Mouse (Mus musculus): ENCODE results near the gene 4932438H23Rik. TPM values are rescaled to one million over a fixed set of nuclear protein-coding genes. Genes with fewer than 3 reads are reported as not detected.

4932438H23Rik gene
- total and polyA plus RNA-seq, 3 experiments, result not detected

GRCm38 (mm10) chr16:91072256-91072655 lies 22.7 kb downstream of the 4932438H23Rik start:
- Histone ChIP-seq H3K4me1 (ENCODE audit: control insufficient read depth in 1 of 2, insufficient read depth in 2 of 2, low read length in 2 of 2) (no peaks in the 10 kb centered on the region), H3K27ac (ENCODE audit: control insufficient read depth, low read depth, low read length) (no peak overlapping the region)
- DNase-seq (ENCODE audit: low read depth, low spot score), result no peak

DNA sequence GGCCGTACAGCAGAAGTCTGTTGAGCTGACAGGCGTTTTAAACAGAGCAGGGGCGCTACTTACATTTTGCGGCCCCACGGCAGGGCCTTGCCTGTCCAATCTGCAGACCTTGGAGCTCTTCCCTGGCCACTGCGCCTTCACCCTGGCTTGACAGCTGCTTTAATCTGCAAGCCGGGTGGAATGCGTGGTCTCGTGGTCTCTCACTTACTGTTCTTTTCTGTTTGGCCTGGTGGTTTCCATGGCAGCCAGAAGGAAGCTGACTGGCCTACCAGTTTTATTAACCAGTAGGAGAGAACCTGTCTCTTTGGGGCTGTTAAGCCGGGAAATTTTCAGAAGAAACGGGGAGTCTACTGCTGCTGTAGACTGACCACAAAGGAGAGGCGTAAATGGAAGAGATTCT lies 26.0 kb downstream of the 4932438H23Rik start:
- no peak for TF ChIP-seq CTCF (IDR thresholded peaks at IDR 0.05 in 2 of 3, conservative IDR thresholded peaks at IDR 0.05 in 1 of 3; ENCODE audit: control insufficient read depth in 1 of 3, insufficient read depth in 1 of 3, low read depth in 2 of 3, low read length in 3 of 3, poor library complexity in 1 of 3, severe bottlenecking in 1 of 3)
- no peak for TF ChIP-seq CHD2 (IDR thresholded peaks at IDR 0.05; ENCODE audit: low read length)
- TF ChIP-seq MXI1 (IDR thresholded peaks at IDR 0.05; ENCODE audit: low read depth, low read length), result no peak
- no peak for TF ChIP-seq USF2 (IDR thresholded peaks at IDR 0.05; ENCODE audit: borderline replicate concordance in 1 of 2, insufficient read depth in 1 of 2, low read depth in 1 of 2, low read length in 2 of 2)
- no peak for TF ChIP-seq MAFK (IDR thresholded peaks at IDR 0.05; ENCODE audit: borderline replicate concordance, low read depth, low read length)
- no peak for TF ChIP-seq KAT2A (conservative IDR thresholded peaks at IDR 0.05; ENCODE audit: low read depth, low read length)
- TF ChIP-seq MYC (IDR thresholded peaks at IDR 0.05; ENCODE audit: low read depth, low read length), result no peak
- no peak for TF ChIP-seq SIN3A (IDR thresholded peaks at IDR 0.05; ENCODE audit: low read length)
- TF ChIP-seq ELF1 (IDR thresholded peaks at IDR 0.05; ENCODE audit: low read depth, low read length), result no peak
- TF ChIP-seq ZKSCAN1 (IDR thresholded peaks at IDR 0.05; ENCODE audit: low read depth, low read length), result no peak
- no peak for TF ChIP-seq MAX (IDR thresholded peaks at IDR 0.05; ENCODE audit: low read length)
- no peak for TF ChIP-seq MYB (IDR thresholded peaks at IDR 0.05; ENCODE audit: low read depth, low read length)
- no peak for TF ChIP-seq MAZ (IDR thresholded peaks at IDR 0.05; ENCODE audit: low read depth, low read length)
- no peak for TF ChIP-seq ETS1 (IDR thresholded peaks at IDR 0.05; ENCODE audit: low read depth, low read length)
- TF ChIP-seq UBTF (IDR thresholded peaks at IDR 0.05; ENCODE audit: borderline replicate concordance, insufficient read depth, low read depth, low read length), result no peak
- no peak for TF ChIP-seq NELFE (IDR thresholded peaks at IDR 0.05; ENCODE audit: low read depth, low read length)
- TF ChIP-seq ZC3H11A (IDR thresholded peaks at IDR 0.05; ENCODE audit: low read depth, low read length), result no peak
- TF ChIP-seq RAD21 (IDR thresholded peaks at IDR 0.05; ENCODE audit: low read depth, low read length), result no peak
- TF ChIP-seq TCF12 (IDR thresholded peaks at IDR 0.05; ENCODE audit: low read depth, low read length), result no peak
- no peak for TF ChIP-seq TBP (IDR thresholded peaks at IDR 0.05; ENCODE audit: low read depth, low read length)

More at GRCm38 (mm10) chr16:91072256-91072655, 22.7 kb downstream of the 4932438H23Rik start:
- H3K9ac ChIP-seq (ENCODE audit: control insufficient read depth, low read depth, low read length, poor library complexity, severe bottlenecking), result no peak overlapping the region
- no peaks in the 10 kb centered on the region; a peak in 1 of 4 replicates for H3K36me3 ChIP-seq (ENCODE audit: control insufficient read depth in 1 of 2, insufficient read depth in 2 of 2, low read length in 2 of 2)
- no peaks in the 10 kb centered on the region for H3K27me3 ChIP-seq (ENCODE audit: control insufficient read depth in 1 of 2, insufficient read depth in 2 of 2, low read length in 2 of 2)
- H3K9me3 ChIP-seq (replicated peaks; ENCODE audit: insufficient read depth, low read length), result no peaks in the 10 kb centered on the region
- no peak overlapping the region for H3K4me3 ChIP-seq (ENCODE audit: control insufficient read depth in 1 of 2, insufficient read depth in 1 of 2, low read depth in 2 of 2, low read length in 2 of 2)
- H3K79me2 ChIP-seq (ENCODE audit: control insufficient read depth, insufficient read depth, low read length, poor library complexity), result no peaks in the 10 kb centered on the region
- TF ChIP-seq EP300 (IDR thresholded peaks at IDR 0.05; ENCODE audit: low read depth in 1 of 2, low read length in 2 of 2) (no peak), CHD2 (IDR thresholded peaks at IDR 0.05; ENCODE audit: low read length) (no peak), SMC3 (IDR thresholded peaks at IDR 0.05; ENCODE audit: low read depth, low read length) (no peak), POLR2AphosphoS5 (IDR thresholded peaks at IDR 0.05; ENCODE audit: borderline replicate concordance, low read depth, low read length) (no peak), MYC (IDR thresholded peaks at IDR 0.05; ENCODE audit: low read depth, low read length) (no peak), BHLHE40 (IDR thresholded peaks at IDR 0.05; ENCODE audit: borderline replicate concordance, low read depth, low read length) (no peak), MYB (IDR thresholded peaks at IDR 0.05; ENCODE audit: low read depth, low read length) (no peak)

More for the DNA sequence above, 26.0 kb downstream of the 4932438H23Rik start:
- Histone ChIP-seq H3K9me3 (replicated peaks; ENCODE audit: insufficient read depth, low read length) (no peaks in the 10 kb centered on the region), H3K4me3 (ENCODE audit: control insufficient read depth in 1 of 2, insufficient read depth in 1 of 2, low read depth in 2 of 2, low read length in 2 of 2) (no peak overlapping the region), H3K9ac (ENCODE audit: control insufficient read depth, low read depth, low read length, poor library complexity, severe bottlenecking) (no peak overlapping the region), H3K79me2 (ENCODE audit: control insufficient read depth, insufficient read depth, low read length, poor library complexity) (no peaks in the 10 kb centered on the region), H3K27me3 (ENCODE audit: control insufficient read depth in 1 of 2, insufficient read depth in 2 of 2, low read length in 2 of 2) (no peaks in the 10 kb centered on the region), H3K36me3 (ENCODE audit: control insufficient read depth in 1 of 2, insufficient read depth in 2 of 2, low read length in 2 of 2) (peaks cover 0 to 2% of the 10 kb centered on the region in 2 experiments; a peak in 1 of 4 replicates), H3K27ac (ENCODE audit: control insufficient read depth, low read depth, low read length) (no peak overlapping the region), H3K4me1 (ENCODE audit: control insufficient read depth in 1 of 2, insufficient read depth in 2 of 2, low read length in 2 of 2) (peaks cover 0 to 6% of the 10 kb centered on the region in 2 experiments; a peak in 3 of 4 replicates)
- no peak for DNase-seq (ENCODE audit: low read depth, low spot score)

Measured in MEL (cell line).